Mouse (Mus musculus) erythroblast, embryonic 14.5 days (primary cell): ENCODE results near the gene E130208F15Rik.

ENCODE experiments used
- GATA1 ChIP-seq: IDR thresholded peaks from 2 replicates; pipeline ENCODE4 v1.6.1; 2012; ENCODE audit warnings: low read length, inconsistent platforms, mixed read lengths
- TAL1 ChIP-seq: IDR thresholded peaks from 3 replicates; pipeline ENCODE4 v1.6.1; 2012; ENCODE audit warnings: low read length, inconsistent platforms, mixed read lengths

GRCm38 (mm10) chr7:30354059-30354458 lies 32.5 kb downstream of the E130208F15Rik start:
- no peak for TF ChIP-seq TAL1
- no peak for TF ChIP-seq GATA1
